Mouse (Mus musculus) cerebellum, postnatal 36 days (tissue): ENCODE measurements at regions not wholly inside any gene's neighbourhood (a gene's known extent, or its start where the extent isn't known, plus 50 kb on each side); places are given as distances from the start of the nearest gene placed in this dataset.

Experiments
- DNase-seq, 2 experiments: peaks; one replicate each; pipeline ENCODE4 v3.0.0; 2021 to 2022; ENCODE audit warnings: mixed read lengths in 2 of 2

GRCm38 (mm10) chr10:126483479-126483878 is 417.7 kb downstream of the Atp23 start:
- DNase-seq: no peak

GRCm38 (mm10) chr10:126480382-126480781 is 420.8 kb downstream of the Atp23 start:
- DNase-seq: no peak

GRCm38 (mm10) chr10:126479743-126480142 is 421.4 kb downstream of the Atp23 start:
- no peak for DNase-seq

GRCm38 (mm10) chr10:126473050-126473719 is 428.0 kb downstream of the Atp23 start:
- no peak for DNase-seq

GRCm38 (mm10) chr10:126470838-126471491 is 430.2 kb downstream of the Atp23 start:
- peak in 1 of 2 experiments; percentile 6 for DNase-seq

- DNase-seq: no peak
Observed at GRCm38 (mm10) chr10:126462770-126463169, 438.4 kb downstream of the Atp23 start.

GRCm38 (mm10) chr10:126458523-126458922 is 442.6 kb downstream of the Atp23 start:
- no peak for DNase-seq

GRCm38 (mm10) chr10:126452757-126453528 is 448.2 kb downstream of the Atp23 start:
- DNase-seq: no peak

- DNase-seq: no peak
Observed at GRCm38 (mm10) chr10:126452057-126452622, 449.0 kb downstream of the Atp23 start.

GRCm38 (mm10) chr10:126431222-126431621 is 465.3 kb downstream of the Lrig3 start:
- DNase-seq: no peak

GRCm38 (mm10) chr10:126430346-126430745 is 464.4 kb downstream of the Lrig3 start:
- peak; percentile 16 to 29 for DNase-seq

GRCm38 (mm10) chr10:126429502-126429901 is 463.5 kb downstream of the Lrig3 start:
- no peak for DNase-seq

- DNase-seq: no peak
Observed at GRCm38 (mm10) chr10:126422066-126422465, 456.1 kb downstream of the Lrig3 start.

GRCm38 (mm10) chr10:126413786-126414185 is 447.8 kb downstream of the Lrig3 start:
- DNase-seq: no peak

GRCm38 (mm10) chr10:126392235-126392634 is 426.3 kb downstream of the Lrig3 start:
- no peak for DNase-seq

- DNase-seq: no peak
Observed at GRCm38 (mm10) chr10:126391770-126392169, 425.8 kb downstream of the Lrig3 start.

- DNase-seq: no peak
Observed at GRCm38 (mm10) chr10:126386430-126386829, 420.5 kb downstream of the Lrig3 start.

- no peak for DNase-seq
Observed at GRCm38 (mm10) chr10:126385644-126386043, 419.7 kb downstream of the Lrig3 start.

GRCm38 (mm10) chr10:126380381-126380780 is 414.4 kb downstream of the Lrig3 start:
- no peak for DNase-seq

GRCm38 (mm10) chr10:126379239-126379638 is 413.3 kb downstream of the Lrig3 start:
- DNase-seq: no peak

GRCm38 (mm10) chr10:126373906-126374305 is 407.9 kb downstream of the Lrig3 start:
- no peak for DNase-seq

- DNase-seq: no peak
Observed at GRCm38 (mm10) chr10:126371881-126372280, 405.9 kb downstream of the Lrig3 start.

- no peak for DNase-seq
Observed at GRCm38 (mm10) chr10:126349076-126349475, 383.1 kb downstream of the Lrig3 start.
